ENCODE assay signal across 8 mouse cellular contexts in the genomic region with DNA sequence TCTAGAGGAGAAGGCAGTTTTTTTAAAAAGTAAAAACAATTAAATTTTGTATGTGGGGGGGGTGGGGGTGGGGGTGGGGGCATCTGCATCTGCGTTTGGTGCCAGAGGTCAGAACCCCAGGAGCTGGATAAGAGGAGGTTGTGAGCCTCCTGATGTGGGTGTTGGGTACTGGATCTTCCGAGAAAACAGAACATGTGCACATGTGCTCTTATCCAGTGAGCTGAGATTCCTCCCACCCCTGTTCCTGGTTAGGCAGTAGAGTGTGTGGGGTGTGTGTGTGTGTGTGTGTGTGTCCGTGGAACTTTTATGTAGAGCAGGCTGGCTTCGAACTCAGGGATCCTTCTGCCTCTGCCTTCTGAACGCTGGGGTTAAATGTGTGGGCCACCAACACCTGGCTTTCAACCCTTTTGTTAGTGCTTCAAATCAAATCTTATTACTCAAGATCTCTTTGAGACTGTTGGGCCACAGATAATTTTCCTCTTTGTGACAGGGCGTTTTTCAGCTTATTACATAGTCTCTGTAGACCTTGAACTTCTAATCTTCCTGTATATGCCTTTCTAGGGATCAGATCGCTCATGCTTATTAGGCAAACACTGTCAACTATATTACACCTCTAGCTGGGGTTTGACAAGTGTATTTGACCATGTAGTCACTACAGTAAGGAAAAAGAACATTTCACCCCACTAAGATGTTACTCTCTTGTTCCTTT. TPM values are rescaled to one million over a fixed set of nuclear protein-coding genes. Genes with fewer than 3 reads are reported as not detected.
DNase-seq lines count a peak whose midpoint lies in the region; ATAC-seq and TF ChIP-seq lines count a peak whose summit lies in the region.

No protein-coding gene starts in this region.

- TF ChIP-seq CTCF in spleen, adult 2 months (IDR thresholded peaks at IDR 0.05; ENCODE audit: extremely low read depth, insufficient read depth, insufficient read length, insufficient replicate concordance): no peak

- ATAC-seq in CD4-positive, CD25-positive, alpha-beta regulatory T cell, adult 4 months: no peak
- ATAC-seq in limb, embryonic 14.5 days (ENCODE audit: low FRiP score, low read depth): no peak
- no peak for ATAC-seq in stomach, embryonic 16.5 days (ENCODE audit: insufficient read depth, low FRiP score)

- 52% methylated on average over 7 of the region's 7 CpGs for WGBS in spleen, adult 2 months
- 69% methylated on average over 7 of the region's 7 CpGs for WGBS in limb, embryonic 14.5 days
- WGBS in stomach, embryonic 16.5 days: 62% methylated on average over 7 of the region's 7 CpGs

- TF ChIP-seq POLR2A in spleen, adult 2 months (IDR thresholded peaks at IDR 0.05; ENCODE audit: low read depth, low read length): no peak
- TF ChIP-seq POLR2A in limb, embryonic 14.5 days (IDR thresholded peaks at IDR 0.05; ENCODE audit: borderline replicate concordance, extremely low read depth, insufficient read depth, insufficient read length): no peak

- H3K36me3 ChIP-seq in spleen, adult 2 months (ENCODE audit: control insufficient read depth, insufficient read depth, low read length): peaks cover 2% of the 10 kb centered on the region; the same call in 1 of the 2 replicates
- H3K36me3 ChIP-seq in limb, embryonic 14.5 days (ENCODE audit: control insufficient read depth, insufficient read depth, low read length): peaks cover 32% of the 10 kb centered on the region
- H3K36me3 ChIP-seq in stomach, embryonic 16.5 days (ENCODE audit: control insufficient read depth, insufficient read depth, low read length): peaks cover 12% of the 10 kb centered on the region

- H3K27me3 ChIP-seq in spleen, adult 2 months (ENCODE audit: control insufficient read depth, insufficient read depth, low read length): no peaks in the 10 kb centered on the region
- no peaks in the 10 kb centered on the region for H3K27me3 ChIP-seq in limb, embryonic 14.5 days (ENCODE audit: control insufficient read depth, insufficient read depth, low read length)
- no peaks in the 10 kb centered on the region for H3K27me3 ChIP-seq in stomach, embryonic 16.5 days (ENCODE audit: control insufficient read depth, insufficient read depth, low read length)

- peaks cover 6% of the 10 kb centered on the region; the same call in 1 of the 2 replicates for H3K4me1 ChIP-seq in spleen, adult 2 months (ENCODE audit: control insufficient read depth, insufficient read depth, insufficient read length)
- H3K4me1 ChIP-seq in limb, embryonic 14.5 days (ENCODE audit: control insufficient read depth, insufficient read depth, low read length): peaks cover 11% of the 10 kb centered on the region; the same call in 1 of the 2 replicates
- H3K4me1 ChIP-seq in stomach, embryonic 16.5 days (ENCODE audit: control insufficient read depth, insufficient read depth, low read length): 0 out of 2 replicates have a peak, but pooled peaks cover 8% of the 10 kb centered on the region

- H3K9me3 ChIP-seq in limb, embryonic 14.5 days (ENCODE audit: control insufficient read depth, low read length): no peaks in the 10 kb centered on the region
- no peaks in the 10 kb centered on the region for H3K9me3 ChIP-seq in stomach, embryonic 16.5 days (replicated peaks; ENCODE audit: control insufficient read depth, low read length)

- H3K9ac ChIP-seq in limb, embryonic 14.5 days (ENCODE audit: low read depth, low read length, severe bottlenecking): peak overlapping the region; percentile 90
- peak overlapping the region; percentile 79 for H3K9ac ChIP-seq in stomach, embryonic 16.5 days (ENCODE audit: low read length)

- peak; percentile 18 for DNase-seq in CD4-positive, CD25-positive, alpha-beta regulatory T cell, adult 2 months (ENCODE audit: low read depth, low spot score)
- DNase-seq in spleen, adult 2 months (ENCODE audit: low read depth in 1 of 2, low spot score in 2 of 2): no peak
- DNase-seq in spleen, adult 18-20 months: no peak
- DNase-seq in limb, embryonic 14.5 days (ENCODE audit: low spot score): no peak
- DNase-seq in urinary bladder, adult 18-20 months (ENCODE audit: low spot score in 2 of 2): no peak
- no peak for DNase-seq in thymus, postnatal 10 days (ENCODE audit: low spot score in 2 of 2)

- peak overlapping the region; percentile 94 for H3K4me3 ChIP-seq in spleen, adult 2 months (ENCODE audit: extremely low read depth, insufficient read depth, insufficient read length)
- H3K4me3 ChIP-seq in limb, embryonic 14.5 days (replicated peaks; ENCODE audit: low read length): peak overlapping the region; percentile 88
- peak overlapping the region; percentile 91 for H3K4me3 ChIP-seq in stomach, embryonic 16.5 days (replicated peaks; ENCODE audit: low read length)

- H3K27ac ChIP-seq in spleen, adult 2 months (ENCODE audit: insufficient read depth, low read length): no peak overlapping the region
- no peak overlapping the region for H3K27ac ChIP-seq in limb, embryonic 14.5 days (replicated peaks; ENCODE audit: low read depth, low read length)
- peak overlapping the region; percentile 74; the same call in 1 of the 2 replicates for H3K27ac ChIP-seq in stomach, embryonic 16.5 days (ENCODE audit: low read length)

- H3K4me2 ChIP-seq in limb, embryonic 14.5 days (replicated peaks; ENCODE audit: low read depth, low read length, severe bottlenecking): peak overlapping the region; percentile 73
- H3K4me2 ChIP-seq in stomach, embryonic 16.5 days (ENCODE audit: low read depth, low read length): peak overlapping the region; percentile 75

RNA-seq across cellular contexts. Expression of a gene that starts 0.9 kb away (rescaled TPM):
- 10 to 100 TPM; 33.9 to 42.3 TPM for polyA plus RNA-seq in CD4-positive, CD25-positive, alpha-beta regulatory T cell, adult 4 months (2017; shearing (Covaris generic))
- polyA plus RNA-seq in spleen, adult 2 months (2012; rRNA removed): 24.1 and 26.3 TPM in 2 replicates
- 57.2 and 60.3 TPM in 2 replicates for polyA plus RNA-seq in limb, embryonic 14.5 days (2012; rRNA removed)
- 82.3 and 83.5 TPM in 2 replicates for polyA plus RNA-seq in limb, embryonic 14.5 days (2014; fragmentation: Nextera tagmentation; extraction: Ambion mirVana)
- 104 and 106 TPM in 2 replicates for polyA plus RNA-seq in stomach, embryonic 16.5 days (2015; fragmentation: Nextera tagmentation; extraction: Ambion mirVana)

RNA-seq across cellular contexts. Expression of a gene that starts 55.0 kb away (rescaled TPM):
- 10 to 100 TPM; 11.8 to 14.6 TPM for polyA plus RNA-seq in CD4-positive, CD25-positive, alpha-beta regulatory T cell, adult 4 months (2017; shearing (Covaris generic))
- polyA plus RNA-seq in spleen, adult 2 months (2012; rRNA removed): 10.9 and 12.7 TPM in 2 replicates
- 34.9 and 39.0 TPM in 2 replicates for polyA plus RNA-seq in limb, embryonic 14.5 days (2012; rRNA removed)
- polyA plus RNA-seq in limb, embryonic 14.5 days (2014; fragmentation: Nextera tagmentation; extraction: Ambion mirVana): 15.1 and 18.5 TPM in 2 replicates
- 13.1 and 14.0 TPM in 2 replicates for polyA plus RNA-seq in stomach, embryonic 16.5 days (2015; fragmentation: Nextera tagmentation; extraction: Ambion mirVana)
